Mouse (Mus musculus) kidney, adult 2 months (tissue): ENCODE measurements at regions not wholly inside any gene's neighbourhood (a gene's known extent, or its start where the extent isn't known, plus 50 kb on each side); places are given as distances from the start of the nearest gene placed in this dataset.

Experiments used
- CTCF ChIP-seq: fragments of 200-500 bp; conservative IDR thresholded peaks from 2 replicates; pipeline ENCODE4 v1.5.1; 2011; ENCODE audit warnings: low read depth, mild to moderate bottlenecking, control low read depth, low read length, moderate library complexity, mixed read lengths; ENCODE audit not compliant: insufficient read depth, insufficient read length
- POLR2A ChIP-seq: fragments of 200-500 bp; IDR thresholded peaks from one replicate; pipeline ENCODE4 v1.6.1; 2011; ENCODE audit warnings: low read depth, low read length, control low read depth

DNA sequence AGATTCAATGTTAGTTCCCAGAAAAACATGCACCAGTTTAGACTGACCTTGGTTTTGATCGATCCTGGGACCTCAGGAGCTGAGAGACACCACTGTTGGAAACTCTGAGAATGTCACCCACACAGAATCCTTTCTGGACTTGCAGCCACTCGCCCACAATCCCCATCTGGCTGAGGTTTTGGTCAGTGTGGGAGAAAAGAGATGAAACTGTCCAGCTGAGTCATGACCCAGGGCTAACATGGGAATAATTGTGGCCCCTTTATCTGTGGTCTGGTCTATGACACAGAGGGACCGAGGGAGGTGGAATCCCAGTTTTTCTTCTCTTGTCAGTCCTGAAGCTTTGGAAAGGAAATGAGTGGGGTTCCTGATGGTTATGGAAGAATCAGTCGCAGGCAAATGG lies 188.7 kb upstream of the Tnc start:
- TF ChIP-seq POLR2A (no peak), CTCF (no peak)
